Mouse (Mus musculus) CH12.LX (cell line): ENCODE data around the gene Nrxn3. TPM values are rescaled to one million over a fixed set of nuclear protein-coding genes. Genes with fewer than 3 reads are reported as not detected.

Source experiments
- DNase-seq: peaks from one replicate; pipeline ENCODE4 v3.0.0-alpha.2; 2013; ENCODE audit errors: extremely low read depth
- H3K27ac ChIP-seq: 2 replicates; pipeline ENCODE4 v1.5.1; 2012; ENCODE audit warnings: low read depth, mild to moderate bottlenecking, control low read depth, moderate library complexity; ENCODE audit not compliant: insufficient read depth
- H3K27me3 ChIP-seq: replicated peaks from 2 replicates; pipeline ENCODE3; 2012; ENCODE audit warnings: inconsistent platforms
- H3K36me3 ChIP-seq, 2 experiments: replicated peaks in 1 of 2; 2 replicates each; pipeline versions ENCODE3 to v1.6.1; 2012; ENCODE audit warnings: inconsistent platforms in 1 of 2, low read length in 1 of 2, mild to moderate bottlenecking in 1 of 2, mixed read lengths in 1 of 2, moderate library complexity in 1 of 2; ENCODE audit not compliant: control insufficient read depth in 1 of 2, insufficient read depth in 1 of 2
- H3K4me1 ChIP-seq, 2 experiments: 2 replicates each; pipeline ENCODE4 v1.6.1; 2012; ENCODE audit warnings: inconsistent platforms in 1 of 2, moderate library complexity in 1 of 2; ENCODE audit not compliant: insufficient read depth in 2 of 2, control insufficient read depth in 1 of 2
- H3K4me2 ChIP-seq: 2 replicates; pipeline ENCODE4 v1.6.1; 2012; ENCODE audit warnings: low read depth, mild to moderate bottlenecking, control low read depth; ENCODE audit not compliant: poor library complexity, insufficient read depth, severe bottlenecking
- H3K4me3 ChIP-seq, 3 experiments: fragments of 150-350 bp in 1 of 3; sonication (generic) in 1 of 3; replicated peaks in 1 of 3; 2 replicates each; pipeline versions ENCODE3 to v1.5.1; 2011 to 2012; ENCODE audit warnings: low read depth in 2 of 3, low read length in 2 of 3, mild to moderate bottlenecking in 2 of 3, moderate library complexity in 2 of 3, control low read depth in 1 of 3, improper control_type of control experiment in 1 of 3, inconsistent platforms in 1 of 3, mixed read lengths in 1 of 3; ENCODE audit not compliant: poor library complexity in 1 of 3
- H3K79me2 ChIP-seq: replicated peaks from 2 replicates; pipeline ENCODE4 v1.6.1; 2012; ENCODE audit warnings: mild to moderate bottlenecking, moderate library complexity; ENCODE audit not compliant: control insufficient read depth, poor library complexity, insufficient read depth, severe bottlenecking; ENCODE audit errors: extremely low read depth
- H3K9ac ChIP-seq: 2 replicates; pipeline ENCODE4 v1.6.1; 2012; ENCODE audit warnings: low read depth, mild to moderate bottlenecking, control low read depth, moderate library complexity; ENCODE audit not compliant: insufficient read depth
- H3K9me3 ChIP-seq: replicated peaks from 2 replicates; pipeline ENCODE3; 2012; ENCODE audit warnings: low read length, inconsistent platforms, mixed read lengths
- BHLHE40 ChIP-seq: IDR thresholded peaks from 2 replicates; pipeline ENCODE4 v1.6.1; 2011; ENCODE audit warnings: mild to moderate bottlenecking, low read depth, low read length, improper control_type of control experiment
- CHD1 ChIP-seq: IDR thresholded peaks from 2 replicates; pipeline ENCODE4 v1.6.1; 2012; ENCODE audit warnings: low read depth, low read length, improper control_type of control experiment, inconsistent platforms
- CHD2 ChIP-seq: IDR thresholded peaks from 2 replicates; pipeline ENCODE4 v1.6.1; 2011; ENCODE audit warnings: low read length, improper control_type of control experiment
- CTCF ChIP-seq, 2 experiments: IDR thresholded peaks in 1 of 2; conservative IDR thresholded peaks in 1 of 2; 2 replicates each; pipeline ENCODE4 v1.5.1; 2011 to 2012; ENCODE audit warnings: low read depth in 2 of 2, low read length in 2 of 2, improper control_type of control experiment in 1 of 2, inconsistent platforms in 1 of 2, mild to moderate bottlenecking in 1 of 2, moderate library complexity in 1 of 2
- E2F4 ChIP-seq: IDR thresholded peaks from 2 replicates; pipeline ENCODE4 v1.6.1; 2011; ENCODE audit warnings: low read depth, low read length, improper control_type of control experiment; ENCODE audit not compliant: insufficient replicate concordance
- ETS1 ChIP-seq: conservative IDR thresholded peaks from 2 replicates; pipeline ENCODE4 v1.6.1; 2012; ENCODE audit warnings: low read depth, mild to moderate bottlenecking, inconsistent platforms, low read length, improper control_type of control experiment, moderate library complexity
- GABPA ChIP-seq: IDR thresholded peaks from 2 replicates; pipeline ENCODE4 v1.6.1; 2012; ENCODE audit warnings: low read depth, low read length, improper control_type of control experiment, inconsistent platforms; ENCODE audit not compliant: insufficient replicate concordance
- IRF4 ChIP-seq: IDR thresholded peaks from 2 replicates; pipeline ENCODE4 v1.6.1; 2014; ENCODE audit warnings: low read depth, mild to moderate bottlenecking, inconsistent platforms, low read length, improper control_type of control experiment
- JUN ChIP-seq: IDR thresholded peaks from 2 replicates; pipeline ENCODE4 v1.6.1; 2011; ENCODE audit warnings: low read depth, mild to moderate bottlenecking, low read length, improper control_type of control experiment, moderate library complexity; ENCODE audit not compliant: insufficient read depth
- KAT2A ChIP-seq: IDR thresholded peaks from 2 replicates; pipeline ENCODE4 v1.6.1; 2012; ENCODE audit warnings: low read length, improper control_type of control experiment, inconsistent platforms; ENCODE audit not compliant: insufficient replicate concordance
- MAFK ChIP-seq: IDR thresholded peaks from 2 replicates; pipeline ENCODE4 v1.6.1; 2011; ENCODE audit warnings: low read length, improper control_type of control experiment; ENCODE audit not compliant: insufficient replicate concordance
- MEF2A ChIP-seq: IDR thresholded peaks from 2 replicates; pipeline ENCODE4 v1.6.1; 2014; ENCODE audit warnings: low read depth, mild to moderate bottlenecking, inconsistent platforms, low read length, improper control_type of control experiment, borderline replicate concordance
- MXI1 ChIP-seq: IDR thresholded peaks from 2 replicates; pipeline ENCODE4 v1.6.1; 2011; ENCODE audit warnings: mild to moderate bottlenecking, low read depth, low read length, improper control_type of control experiment
- MYC ChIP-seq: IDR thresholded peaks from 2 replicates; pipeline ENCODE4 v1.6.1; 2011; ENCODE audit warnings: low read depth, mild to moderate bottlenecking, improper control_type of control experiment, low read length
- NELFE ChIP-seq: IDR thresholded peaks from 2 replicates; pipeline ENCODE4 v1.6.1; 2011; ENCODE audit warnings: low read depth, low read length, improper control_type of control experiment
- NRF1 ChIP-seq: IDR thresholded peaks from 2 replicates; pipeline ENCODE4 v1.6.1; 2014; ENCODE audit warnings: low read depth, mild to moderate bottlenecking, inconsistent platforms, low read length, improper control_type of control experiment, moderate library complexity
- PAX5 ChIP-seq: IDR thresholded peaks from 2 replicates; pipeline ENCODE4 v1.6.1; 2012; ENCODE audit warnings: low read length, inconsistent platforms, mixed read lengths
- RCOR1 ChIP-seq: conservative IDR thresholded peaks from 2 replicates; pipeline ENCODE4 v1.6.1; 2012; ENCODE audit warnings: low read depth, mild to moderate bottlenecking, inconsistent platforms, low read length, improper control_type of control experiment
- TBP ChIP-seq: conservative IDR thresholded peaks from 2 replicates; pipeline ENCODE4 v1.6.1; 2011; ENCODE audit warnings: low read depth, low read length, improper control_type of control experiment
- UBTF ChIP-seq: IDR thresholded peaks from 2 replicates; pipeline ENCODE4 v1.6.1; 2012; ENCODE audit warnings: low read depth, mild to moderate bottlenecking, inconsistent platforms, low read length, improper control_type of control experiment, moderate library complexity
- USF1 ChIP-seq: IDR thresholded peaks from 2 replicates; pipeline ENCODE4 v1.6.1; 2014; ENCODE audit warnings: low read depth, mild to moderate bottlenecking, inconsistent platforms, low read length, improper control_type of control experiment
- USF2 ChIP-seq: conservative IDR thresholded peaks from 2 replicates; pipeline ENCODE4 v1.6.1; 2011; ENCODE audit warnings: low read depth, low read length, improper control_type of control experiment
- ZC3H11A ChIP-seq: IDR thresholded peaks from 2 replicates; pipeline ENCODE4 v1.6.1; 2012; ENCODE audit warnings: low read depth, mild to moderate bottlenecking, inconsistent platforms, low read length, improper control_type of control experiment
- ZKSCAN1 ChIP-seq: IDR thresholded peaks from 2 replicates; pipeline ENCODE4 v1.6.1; 2012; ENCODE audit warnings: low read depth, inconsistent platforms, low read length, improper control_type of control experiment, borderline replicate concordance
- dilution Hi-C: fragments of 300-500 bp; cut with MboI; formaldehyde crosslinking; loops from 2 replicates; pipeline ENCODE4 v1.14.3; 2020; ENCODE audit warnings: low sequenced_read_pairs; ENCODE audit not compliant: extremely low pct_unique_long_range_greater_than_20kb, extremely low pct_ligation_motif_present
- in situ Hi-C: fragments of 300-500 bp; cut with MboI; formaldehyde crosslinking; loops from 3 replicates; pipeline ENCODE4 v1.14.3; 2019; ENCODE audit warnings: low sequenced_read_pairs, low pct_ligation_motif_present, low pct_unique_long_range_greater_than_20kb, mixed read lengths
- polyA plus RNA-seq: library from polyadenylated mRNA; unstranded; fragments of >175 nt; gene quantifications from 2 replicates; pipeline ENCODE4 v1.2.1, GENCODE M21; 2012; ENCODE audit warnings: low read depth; ENCODE audit not compliant: insufficient read length
- total RNA-seq, 2 experiments: library from RNA; depleted of rRNA; stranded (reverse); fragments of 300-350 nt in 1 of 2; fragments of >200 nt in 1 of 2; gene quantifications; 2 replicates each; pipeline ENCODE4 v1.2.3; 2012 to 2014

The Nrxn3 gene
- total and polyA plus RNA-seq, 3 experiments = 0.04 to 0.17 (median 0.09) TPM

DNA sequence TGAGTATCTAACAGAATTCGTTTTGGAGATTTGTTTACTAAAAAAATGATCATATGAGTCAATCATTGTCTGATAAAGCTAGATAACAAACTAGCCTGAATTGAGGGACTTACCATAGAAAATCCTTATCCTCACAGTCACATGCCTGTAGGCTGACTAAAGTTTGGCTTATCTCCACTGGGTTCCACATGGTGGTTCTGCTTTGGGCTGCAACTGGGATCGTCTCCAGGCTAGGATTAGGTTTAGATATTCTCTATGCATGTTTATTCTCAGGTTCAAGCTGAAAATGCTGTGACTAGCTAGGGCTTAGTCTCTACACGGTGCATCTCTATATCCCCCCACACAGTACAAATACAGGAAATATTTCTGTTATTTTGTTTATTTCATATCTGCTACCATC lies 1421.6 kb downstream of the Nrxn3 start:
- H3K36me3 ChIP-seq = no peaks in the 10 kb centered on the region
- TF ChIP-seq CHD2 = no peak
- TF ChIP-seq USF2 = no peak
- no peak for TF ChIP-seq JUN
- no peak for TF ChIP-seq NRF1
- TF ChIP-seq UBTF = no peak
- TF ChIP-seq USF1 = no peak
- TF ChIP-seq BHLHE40 = no peak
- no peak for TF ChIP-seq CHD1
- TF ChIP-seq MEF2A = no peak
- no peak for TF ChIP-seq MAFK
- TF ChIP-seq E2F4 = no peak
- no peak for TF ChIP-seq ZC3H11A
- TF ChIP-seq CTCF (conservative IDR thresholded peaks at IDR 0.05 in 1 of 2, IDR thresholded peaks at IDR 0.05 in 1 of 2; ENCODE audit: low read depth in 2 of 2, low read length in 2 of 2) = no peak
- no peak for TF ChIP-seq NELFE
- no peak for TF ChIP-seq GABPA
- TF ChIP-seq MXI1 = no peak
- no peak for TF ChIP-seq MYC
- no peak for TF ChIP-seq IRF4
- TF ChIP-seq, all 38 proteins: peak for 0
- in situ Hi-C loops = no loop called here
- H3K9ac ChIP-seq = no peak overlapping the region
- H3K27me3 ChIP-seq = no peaks in the 10 kb centered on the region
- no peaks in the 10 kb centered on the region for H3K79me2 ChIP-seq
- no peak overlapping the region for H3K4me3 ChIP-seq
- H3K27ac ChIP-seq = no peak overlapping the region
- no peak overlapping the region for H3K4me2 ChIP-seq
- no peak for DNase-seq
- dilution Hi-C loops = no loop called here
- no peaks in the 10 kb centered on the region for H3K9me3 ChIP-seq
- peaks cover 0 to 3% of the 10 kb centered on the region in 2 experiments; a peak in 1 of 4 replicates for H3K4me1 ChIP-seq

DNA sequence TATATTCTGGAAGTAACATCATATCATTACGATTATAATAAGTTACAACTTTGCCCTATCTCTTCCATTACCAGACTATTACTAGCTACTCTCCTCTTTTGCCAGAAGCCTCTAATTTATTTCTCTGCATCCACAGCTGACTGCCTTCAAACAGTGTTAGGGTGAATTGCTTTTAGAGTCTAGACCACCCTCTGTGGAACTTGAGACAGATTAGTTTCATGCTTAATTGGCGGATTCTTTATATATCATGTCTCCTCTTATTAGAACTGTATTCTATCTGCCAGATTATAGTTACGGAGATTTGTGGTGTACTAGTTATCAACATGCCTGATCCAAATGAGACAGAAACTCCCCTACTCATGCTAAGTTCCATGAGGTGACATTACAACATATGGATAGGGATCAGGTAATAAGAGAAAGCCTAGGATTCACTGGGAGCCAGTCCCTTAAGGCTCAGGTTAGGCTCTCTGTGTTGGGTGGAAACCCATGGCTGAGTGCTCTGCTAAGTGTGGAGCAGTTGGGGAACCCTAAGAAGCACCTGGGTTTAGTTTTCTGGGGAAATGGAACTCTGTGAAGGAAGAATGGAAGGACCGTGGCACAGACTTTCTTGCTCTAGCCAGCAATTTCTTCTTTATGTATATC lies 1435.6 kb downstream of the Nrxn3 start:
- in situ Hi-C loops (no loop called here), dilution Hi-C loops (no loop called here)
- H3K4me2 ChIP-seq = no peak overlapping the region
- no peaks in the 10 kb centered on the region for H3K36me3 ChIP-seq
- no peaks in the 10 kb centered on the region for H3K27me3 ChIP-seq
- H3K4me1 ChIP-seq = no peaks in the 10 kb centered on the region
- DNase-seq = no peak
- TF ChIP-seq ZKSCAN1 (no peak), NELFE (no peak), GABPA (no peak), PAX5 (no peak), CHD1 (no peak), IRF4 (no peak), JUN (no peak), USF2 (no peak), TBP (no peak), KAT2A (no peak), RCOR1 (no peak), ETS1 (no peak), ZC3H11A (no peak)
- no peak overlapping the region for H3K27ac ChIP-seq
- H3K4me3 ChIP-seq = no peak overlapping the region
- no peaks in the 10 kb centered on the region for H3K9me3 ChIP-seq
- no peaks in the 10 kb centered on the region for H3K79me2 ChIP-seq
- no peak overlapping the region for H3K9ac ChIP-seq
